Mouse (Mus musculus): ENCODE results near the gene 4930544D05Rik. TPM values are rescaled to one million over a fixed set of nuclear protein-coding genes. Genes with fewer than 3 reads are reported as not detected.

4930544D05Rik gene
- polyA plus RNA-seq, 1 experiment, result not detected

DNA sequence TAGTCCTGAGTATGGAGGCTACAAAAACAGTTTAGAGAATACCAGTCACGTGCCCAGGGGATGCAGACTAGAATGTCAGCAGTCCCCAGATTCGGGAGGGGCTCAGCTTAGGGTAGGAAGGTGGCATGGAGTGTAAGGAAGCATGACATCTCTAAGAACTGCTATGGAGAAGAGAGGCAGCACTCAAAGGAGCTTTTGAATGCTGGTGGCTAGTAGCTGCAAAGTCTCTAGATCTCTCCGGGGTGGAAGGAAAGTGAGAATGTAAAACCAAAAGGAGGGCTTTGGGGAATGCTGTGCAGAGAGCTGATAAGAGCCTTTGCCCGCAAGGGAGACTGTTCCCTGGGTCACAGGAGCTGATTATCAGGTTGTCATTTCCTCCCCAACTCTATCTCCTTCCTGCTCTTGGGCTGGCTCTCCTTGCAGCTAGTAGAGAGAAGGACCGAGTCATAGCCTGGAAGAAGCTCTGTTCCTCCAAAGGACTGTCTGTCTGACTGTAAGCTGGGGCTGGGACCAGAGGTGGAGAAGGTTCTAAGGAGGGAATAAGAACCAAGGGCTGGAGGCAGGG lies 23.1 kb downstream of the 4930544D05Rik start, which contains the start of gene Gp1ba:
Gp1ba (plus strand) TSS at position 409 of the 565 bp plus-strand sequence.
- no peak for DNase-seq (ENCODE audit: extremely low spot score in 1 of 2, low spot score in 1 of 2)

GRCm38 (mm10) chr11:70639976-70640375 lies 24.3 kb downstream of the 4930544D05Rik start:
- DNase-seq (ENCODE audit: extremely low spot score in 1 of 2, low spot score in 1 of 2), result no peak

- no peak for DNase-seq (ENCODE audit: extremely low spot score in 1 of 2, low spot score in 1 of 2)
Observed at GRCm38 (mm10) chr11:70641241-70641640, 25.6 kb downstream of the 4930544D05Rik start.

GRCm38 (mm10) chr11:70643051-70643450 lies 27.4 kb downstream of the 4930544D05Rik start:
- no peak for DNase-seq (ENCODE audit: extremely low spot score in 1 of 2, low spot score in 1 of 2)

- no peak for DNase-seq (ENCODE audit: extremely low spot score in 1 of 2, low spot score in 1 of 2)
Observed at GRCm38 (mm10) chr11:70644564-70645103, 29.0 kb downstream of the 4930544D05Rik start.

GRCm38 (mm10) chr11:70645461-70646258 lies 30.0 kb downstream of the 4930544D05Rik start:
- DNase-seq (ENCODE audit: extremely low spot score in 1 of 2, low spot score in 1 of 2), result no peak

DNA sequence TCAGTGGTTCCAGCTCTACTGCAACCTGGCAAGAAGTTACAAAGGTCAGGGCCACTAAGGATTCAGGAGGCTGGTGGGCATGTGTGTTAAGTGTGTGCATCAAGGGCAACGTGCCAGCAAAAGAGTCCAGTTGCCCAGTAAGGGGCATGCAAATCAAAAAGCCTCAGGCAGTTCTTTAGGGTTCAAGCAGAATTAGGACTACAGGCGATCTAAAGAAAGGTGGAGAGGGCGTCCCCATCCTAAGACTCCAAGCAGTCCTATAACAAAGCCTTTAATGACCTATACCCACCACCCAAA lies 30.6 kb downstream of the 4930544D05Rik start:
- no peak for DNase-seq (ENCODE audit: extremely low spot score in 1 of 2, low spot score in 1 of 2)

- peak; percentile 95 to 98 for DNase-seq (ENCODE audit: extremely low spot score in 1 of 2, low spot score in 1 of 2)
Observed at GRCm38 (mm10) chr11:70646691-70647650, 31.3 kb downstream of the 4930544D05Rik start, which contains the start of the genes Rnf167 and Slc25a11. Rnf167 (plus strand) TSS chr11:70647235. Slc25a11 (minus strand) TSS chr11:70647479.

DNA sequence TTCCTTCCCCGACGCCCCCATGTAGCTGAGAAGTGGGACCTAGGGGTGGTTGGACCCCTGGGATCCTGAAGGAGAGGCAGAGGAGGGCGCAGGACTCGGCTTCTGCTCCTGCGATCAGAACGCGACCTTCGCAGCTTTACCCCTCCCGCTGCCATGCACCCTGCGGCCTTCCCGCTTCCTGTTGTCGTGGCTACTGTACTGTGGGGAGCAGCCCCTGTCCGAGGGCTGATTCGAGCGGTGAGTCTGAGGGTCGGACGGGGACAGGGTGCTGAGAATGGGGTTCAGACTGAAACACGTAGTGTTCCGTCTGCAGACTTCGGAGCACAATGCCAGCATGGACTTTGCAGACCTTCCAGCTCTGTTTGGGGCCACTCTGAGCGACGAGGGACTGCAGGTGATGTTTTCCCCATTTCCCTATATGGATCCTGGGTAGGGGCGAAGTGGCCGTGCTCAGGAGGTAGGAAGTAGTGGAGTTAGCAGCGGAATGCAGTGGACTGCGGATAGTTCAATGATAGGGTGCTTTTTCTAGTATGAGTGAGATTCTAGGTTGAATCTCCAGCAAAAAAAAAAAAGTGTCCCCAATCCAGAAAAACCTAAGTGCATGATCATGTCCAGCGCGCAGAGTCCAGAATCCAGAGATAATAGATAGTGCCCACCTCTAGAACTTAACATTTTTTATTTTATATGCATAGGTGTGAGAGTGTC lies 32.2 kb downstream of the 4930544D05Rik start:
- no peak for DNase-seq (ENCODE audit: extremely low spot score in 1 of 2, low spot score in 1 of 2)

GRCm38 (mm10) chr11:70648512-70648911 lies 32.9 kb downstream of the 4930544D05Rik start:
- DNase-seq (ENCODE audit: extremely low spot score in 1 of 2, low spot score in 1 of 2), result no peak

- no peak for DNase-seq (ENCODE audit: extremely low spot score in 1 of 2, low spot score in 1 of 2)
Observed at GRCm38 (mm10) chr11:70649185-70649734, 33.6 kb downstream of the 4930544D05Rik start.

DNA sequence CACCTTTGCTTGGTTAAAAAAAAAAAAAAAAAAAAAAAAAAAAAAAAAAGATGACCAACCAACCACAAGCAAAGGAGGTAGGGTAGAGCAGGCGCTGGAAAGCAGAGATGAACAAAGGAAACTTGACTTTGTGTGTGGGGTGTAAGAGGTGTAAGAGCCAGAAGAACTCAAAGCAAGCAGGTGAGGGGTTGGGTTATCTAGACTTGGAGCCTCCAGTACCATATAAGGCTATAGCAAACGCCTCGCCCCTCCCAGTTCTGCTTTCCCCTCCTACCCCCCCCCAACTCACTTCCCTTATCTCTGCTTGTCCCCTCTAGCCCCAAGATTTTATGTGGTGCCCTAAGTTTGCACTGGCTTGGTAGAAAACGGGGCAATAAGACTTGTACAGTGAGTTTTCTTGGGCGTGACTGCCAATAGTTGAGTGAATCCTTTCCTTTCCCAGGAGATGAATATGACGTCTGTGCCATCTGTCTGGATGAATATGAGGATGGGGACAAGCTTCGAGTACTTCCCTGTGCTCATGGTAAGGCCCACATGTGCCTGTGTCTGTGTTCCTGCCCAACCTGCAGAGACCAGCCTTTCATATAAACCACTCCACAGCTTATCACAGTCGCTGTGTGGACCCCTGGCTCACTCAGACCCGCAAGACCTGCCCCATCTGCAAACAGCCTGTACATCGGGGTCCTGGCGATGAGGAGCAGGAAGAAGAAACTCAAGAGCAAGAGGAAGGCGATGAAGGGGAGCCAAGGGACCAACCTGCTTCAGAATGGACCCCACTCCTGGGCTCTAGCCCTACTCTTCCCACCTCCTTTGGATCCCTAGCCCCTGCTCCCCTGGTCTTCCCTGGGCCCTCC lies 34.9 kb downstream of the 4930544D05Rik start:
- DNase-seq (ENCODE audit: extremely low spot score in 1 of 2, low spot score in 1 of 2), result no peak

DNA sequence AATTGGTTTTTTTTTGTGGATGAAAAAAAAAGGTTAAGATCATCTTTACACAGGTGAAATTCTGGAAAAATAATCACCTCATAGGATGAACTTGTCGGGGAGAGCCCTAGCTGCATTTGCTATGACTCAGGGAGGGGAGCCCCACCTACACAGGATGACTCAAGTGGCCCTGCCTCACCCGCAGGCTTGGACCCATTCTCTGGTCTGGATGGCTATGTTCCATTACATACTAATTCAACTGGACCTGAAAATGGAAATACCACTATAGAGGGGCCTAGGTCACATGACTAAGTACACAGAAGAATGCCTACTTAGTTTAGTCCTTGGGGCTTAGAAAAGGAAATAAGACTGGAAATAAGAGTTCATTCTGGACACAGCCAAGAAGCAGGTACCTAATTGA lies 35.7 kb downstream of the 4930544D05Rik start:
- DNase-seq (ENCODE audit: extremely low spot score in 1 of 2, low spot score in 1 of 2), result no peak

- DNase-seq (ENCODE audit: extremely low spot score in 1 of 2, low spot score in 1 of 2), result no peak
Observed at GRCm38 (mm10) chr11:70652029-70652883, 36.6 kb downstream of the 4930544D05Rik start.

GRCm38 (mm10) chr11:70652884-70653344 lies 37.3 kb downstream of the 4930544D05Rik start:
- DNase-seq (ENCODE audit: extremely low spot score in 1 of 2, low spot score in 1 of 2), result no peak

DNA sequence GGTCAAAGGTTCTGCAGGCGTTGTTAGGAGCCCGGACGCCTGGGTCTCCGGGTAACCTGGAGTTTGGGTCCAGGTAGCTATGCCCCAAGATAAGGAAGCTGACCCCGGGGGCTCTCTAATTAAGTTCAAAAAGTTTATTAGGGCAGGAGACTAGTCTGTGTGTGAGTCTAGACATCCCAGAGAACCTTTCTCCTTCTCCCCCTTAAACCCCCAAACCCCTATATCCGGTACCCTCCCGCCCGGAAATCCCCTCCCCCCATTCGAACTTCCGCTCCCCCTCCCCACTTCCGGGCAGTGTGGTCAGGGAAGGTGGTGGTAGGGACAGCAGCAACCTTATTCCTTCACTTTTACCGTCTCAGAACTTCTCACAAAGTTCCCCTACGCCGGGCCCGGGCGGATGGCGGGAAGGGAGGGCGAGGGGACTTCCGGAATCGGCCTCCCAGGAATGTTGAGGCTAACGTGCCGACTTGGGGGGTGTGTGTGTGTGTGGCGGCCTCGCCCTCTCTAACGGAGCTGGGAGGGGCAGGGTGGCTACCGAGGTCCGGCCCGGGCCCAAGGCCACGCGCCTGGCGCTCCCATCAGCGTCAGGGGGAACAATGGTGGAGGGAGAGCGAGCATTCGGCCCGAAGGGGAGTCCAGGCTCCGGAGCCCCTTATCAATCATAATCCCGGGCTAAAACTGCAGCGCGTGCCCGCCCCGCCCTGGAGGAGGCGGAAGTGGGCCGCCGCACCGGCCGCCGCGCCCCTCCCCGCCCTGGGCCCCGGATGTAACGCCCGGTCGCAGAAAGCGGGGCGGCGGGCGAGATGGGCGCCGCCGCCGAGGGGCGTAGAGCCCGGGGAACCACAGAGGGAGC lies 37.9 kb downstream of the 4930544D05Rik start:
- no peak for DNase-seq (ENCODE audit: extremely low spot score in 1 of 2, low spot score in 1 of 2)
